Mouse (Mus musculus) mesoderm, embryonic 11.5 days (tissue): ENCODE data around the gene Cwc15.

ENCODE experiments used
- DNase-seq: peaks from one replicate; pipeline ENCODE4 v3.0.0-alpha.2; 2012; ENCODE audit warnings: low read depth, low spot score

The Cwc15 gene

GRCm38 (mm10) chr9:14547584-14548365 is 47.4 kb downstream of the Cwc15 start:
- DNase-seq, result peak; percentile 23

GRCm38 (mm10) chr9:14548366-14548761 is 47.9 kb downstream of the Cwc15 start:
- DNase-seq, result peak; percentile 12

GRCm38 (mm10) chr9:14558332-14558731 is 57.9 kb downstream of the Cwc15 start:
- DNase-seq, result no peak

GRCm38 (mm10) chr9:14559430-14559829 is 59.0 kb downstream of the Cwc15 start:
- no peak for DNase-seq

GRCm38 (mm10) chr9:14559996-14560395 is 59.6 kb downstream of the Cwc15 start:
- no peak for DNase-seq
